Mouse (Mus musculus) midbrain, embryonic 15.5 days (tissue): ENCODE measurements around the gene 4930539E08Rik. TPM values are rescaled to one million over a fixed set of nuclear protein-coding genes. Genes with fewer than 3 reads are reported as not detected.
A peak's percentile ranks its signal among the peaks of the same experiment; 100 is the strongest.

Experiments used
- ATAC-seq: fragments of 200-750 bp; cut with Nextera tagmentation; replicated peaks from 2 replicates; pipeline ENCODE4 v1.8.0; 2017; ENCODE audit warnings: moderate TSS enrichment
- H3K27ac ChIP-seq: fragments of 300-500 bp; sonication (generic); 2 replicates; pipeline ENCODE4 v1.5.1; 2015; ENCODE audit warnings: mild to moderate bottlenecking, inconsistent platforms
- H3K27me3 ChIP-seq: fragments of 300-500 bp; sonication (generic); replicated peaks from 2 replicates; pipeline ENCODE4 v1.6.1; 2015; ENCODE audit warnings: inconsistent platforms
- H3K36me3 ChIP-seq: fragments of 300-500 bp; sonication (generic); replicated peaks from 2 replicates; pipeline ENCODE4 v1.6.1; 2015; ENCODE audit warnings: inconsistent platforms
- H3K4me1 ChIP-seq: fragments of 300-500 bp; sonication (generic); 2 replicates; pipeline ENCODE4 v1.6.1; 2015; ENCODE audit warnings: inconsistent platforms
- H3K4me2 ChIP-seq: fragments of 300-500 bp; sonication (generic); 2 replicates; pipeline ENCODE4 v1.6.1; 2015; ENCODE audit warnings: inconsistent platforms, mild to moderate bottlenecking, moderate library complexity
- H3K4me3 ChIP-seq: fragments of 300-500 bp; sonication (generic); 2 replicates; pipeline ENCODE4 v1.5.1; 2015; ENCODE audit warnings: mild to moderate bottlenecking, inconsistent platforms
- H3K9ac ChIP-seq: fragments of 300-500 bp; sonication (generic); 2 replicates; pipeline ENCODE4 v1.6.1; 2015; ENCODE audit warnings: mild to moderate bottlenecking, inconsistent platforms
- H3K9me3 ChIP-seq: fragments of 300-500 bp; sonication (generic); 2 replicates; pipeline ENCODE4 v1.6.1; 2016; ENCODE audit warnings: inconsistent platforms
- WGBS: fragments of 180-500 bp; shearing (Covaris S2); methylation state at CpG from one replicate; pipeline ENCODE4 v1.1.7; 2015; ENCODE audit warnings: mixed read lengths; 5-methylcytosine and 5-hydroxymethylcytosine counted together
- polyA plus RNA-seq: library from polyadenylated mRNA; unstranded; fragments of >200 nt; fragmentation: Nextera tagmentation; extraction: Ambion mirVana; gene quantifications from 2 replicates; pipeline ENCODE4 v1.2.1, GENCODE M21; 2015

Gene 4930539E08Rik
- polyA plus RNA-seq, 1 experiment from 2014 or later = 2.5 TPM

GRCm38 (mm10) chr17:28901559-28901958, 13.6 kb downstream of the 4930539E08Rik start:
- Histone ChIP-seq H3K4me1 (peaks cover 23% of the 10 kb centered on the region), H3K4me2 (no peak overlapping the region), H3K27me3 (no peaks in the 10 kb centered on the region), H3K36me3 (no peaks in the 10 kb centered on the region), H3K9me3 (no peaks in the 10 kb centered on the region), H3K4me3 (no peak overlapping the region), H3K9ac (no peak overlapping the region), H3K27ac (no peak overlapping the region)
- no peak for ATAC-seq
- 75% methylated on average over 4 of the region's 4 CpGs for WGBS

DNA sequence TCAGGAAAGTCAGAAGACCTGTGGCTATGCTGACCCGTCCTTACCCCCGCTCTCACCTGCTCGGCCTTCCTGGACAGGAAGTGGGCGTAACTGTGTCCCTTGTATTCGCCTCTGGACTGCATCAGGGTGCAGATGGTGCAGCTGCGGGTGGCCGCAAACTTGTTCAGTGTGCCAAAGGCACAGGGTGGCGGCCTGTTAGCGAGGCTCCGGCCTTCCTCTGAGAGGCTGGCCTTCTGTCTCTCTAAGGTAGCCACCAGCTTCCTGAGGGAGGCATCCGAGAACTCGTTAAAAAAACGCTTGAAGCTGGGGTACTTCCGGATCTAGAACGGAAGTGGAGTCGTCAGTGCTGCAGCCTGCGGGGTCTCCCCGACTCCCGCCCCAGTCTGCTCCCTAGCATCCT, 15.7 kb downstream of the 4930539E08Rik start:
- Histone ChIP-seq H3K27me3 (no peaks in the 10 kb centered on the region), H3K4me2 (no peak overlapping the region), H3K9me3 (no peaks in the 10 kb centered on the region), H3K4me1 (peaks cover 10% of the 10 kb centered on the region), H3K36me3 (no peaks in the 10 kb centered on the region), H3K4me3 (no peak overlapping the region), H3K27ac (no peak overlapping the region), H3K9ac (no peak overlapping the region)
- ATAC-seq = no peak
- WGBS = 79% methylated on average over 19 of the region's 19 CpGs

- no peak overlapping the region for H3K27ac ChIP-seq
- no peak for ATAC-seq
- no peak overlapping the region for H3K4me3 ChIP-seq
- H3K9me3 ChIP-seq = no peaks in the 10 kb centered on the region
- peaks cover 5% of the 10 kb centered on the region; the same call in 1 of the 2 replicates for H3K4me1 ChIP-seq
- H3K9ac ChIP-seq = no peak overlapping the region
- no peaks in the 10 kb centered on the region for H3K27me3 ChIP-seq
- no peaks in the 10 kb centered on the region for H3K36me3 ChIP-seq
- no peak overlapping the region for H3K4me2 ChIP-seq
- 70% methylated on average over 5 of the region's 5 CpGs for WGBS
These were observed 16.9 kb downstream of the 4930539E08Rik start for GRCm38 (mm10) chr17:28898249-28898648.

- Histone ChIP-seq H3K9me3 (no peaks in the 10 kb centered on the region), H3K4me1 (peaks cover 5% of the 10 kb centered on the region; the same call in 1 of the 2 replicates), H3K4me3 (no peak overlapping the region), H3K27ac (no peak overlapping the region), H3K36me3 (no peaks in the 10 kb centered on the region), H3K4me2 (no peak overlapping the region), H3K27me3 (no peaks in the 10 kb centered on the region), H3K9ac (no peak overlapping the region)
- WGBS = 89% methylated on average over 5 of the region's 5 CpGs
- ATAC-seq = no peak
These were observed 17.3 kb downstream of the 4930539E08Rik start for GRCm38 (mm10) chr17:28897817-28898216.

GRCm38 (mm10) chr17:28896095-28896780, 18.9 kb downstream of the 4930539E08Rik start:
- no peak for ATAC-seq
- no peaks in the 10 kb centered on the region for H3K36me3 ChIP-seq
- H3K27ac ChIP-seq = no peak overlapping the region
- WGBS = 92% methylated on average over 11 of the region's 11 CpGs
- no peaks in the 10 kb centered on the region for H3K27me3 ChIP-seq
- H3K4me3 ChIP-seq = no peak overlapping the region
- no peak overlapping the region for H3K9ac ChIP-seq
- no peaks in the 10 kb centered on the region for H3K9me3 ChIP-seq
- peaks cover 5% of the 10 kb centered on the region; the same call in 1 of the 2 replicates for H3K4me1 ChIP-seq
- no peak overlapping the region for H3K4me2 ChIP-seq

DNA sequence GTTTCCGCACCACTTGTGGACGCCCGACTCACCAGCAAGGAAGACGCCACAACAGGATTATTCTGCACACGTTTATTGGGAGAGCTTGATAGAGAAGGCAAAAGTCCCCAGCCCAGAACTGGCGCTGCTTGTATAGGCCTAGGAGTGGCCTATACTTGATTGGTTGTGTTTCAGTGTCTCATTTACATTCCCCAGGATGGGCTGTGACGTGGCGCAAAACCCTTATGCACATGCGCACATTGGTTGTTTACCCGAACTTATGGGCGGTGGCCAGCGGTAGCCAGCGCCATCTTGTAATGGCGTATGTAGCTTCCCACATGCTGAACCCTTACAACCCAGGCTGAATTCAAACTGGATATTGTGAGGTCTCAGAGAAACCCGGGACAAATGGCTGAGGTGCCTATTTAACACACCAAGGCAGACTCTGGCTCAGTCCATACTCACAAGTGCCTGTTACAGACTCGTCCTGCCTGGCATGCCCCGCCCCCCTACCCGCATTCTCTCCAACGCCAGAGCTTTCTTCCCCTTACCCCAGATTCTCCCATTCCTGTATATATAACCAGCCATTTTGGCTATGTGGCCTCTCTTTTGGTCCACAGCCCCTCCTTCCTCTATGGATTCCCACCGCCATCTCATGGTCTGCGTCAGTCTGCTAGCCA, 19.8 kb downstream of the 4930539E08Rik start:
- 96% methylated on average over 21 of the region's 21 CpGs for WGBS
- Histone ChIP-seq H3K27me3 (no peaks in the 10 kb centered on the region), H3K9ac (no peak overlapping the region), H3K4me1 (peaks cover 5% of the 10 kb centered on the region; the same call in 1 of the 2 replicates), H3K4me2 (no peak overlapping the region), H3K36me3 (no peaks in the 10 kb centered on the region), H3K27ac (no peak overlapping the region), H3K9me3 (no peaks in the 10 kb centered on the region), H3K4me3 (no peak overlapping the region)
- no peak for ATAC-seq

GRCm38 (mm10) chr17:28894050-28894767, 20.9 kb downstream of the 4930539E08Rik start:
- no peak overlapping the region for H3K4me2 ChIP-seq
- WGBS = 88% methylated on average over 11 of the region's 11 CpGs
- H3K36me3 ChIP-seq = no peaks in the 10 kb centered on the region

GRCm38 (mm10) chr17:28886266-28886665, 28.9 kb downstream of the 4930539E08Rik start:
- no peaks in the 10 kb centered on the region for H3K9me3 ChIP-seq
- no peak overlapping the region for H3K9ac ChIP-seq
- H3K27ac ChIP-seq = no peak overlapping the region
- WGBS = 80% methylated on average over 8 of the region's 8 CpGs
- no peak for ATAC-seq
- no peaks in the 10 kb centered on the region for H3K27me3 ChIP-seq
- H3K4me2 ChIP-seq = no peak overlapping the region
- no peaks in the 10 kb centered on the region for H3K36me3 ChIP-seq
- no peak overlapping the region for H3K4me3 ChIP-seq
- 0 out of 2 replicates have a peak, but pooled peaks cover 6% of the 10 kb centered on the region for H3K4me1 ChIP-seq

More at GRCm38 (mm10) chr17:28894050-28894767, 20.9 kb downstream of the 4930539E08Rik start:
- no peaks in the 10 kb centered on the region for H3K9me3 ChIP-seq
- peaks cover 5% of the 10 kb centered on the region; the same call in 1 of the 2 replicates for H3K4me1 ChIP-seq
- H3K4me3 ChIP-seq = no peak overlapping the region
- H3K27me3 ChIP-seq = no peaks in the 10 kb centered on the region
- no peak for ATAC-seq
- H3K27ac ChIP-seq = no peak overlapping the region
- no peak overlapping the region for H3K9ac ChIP-seq

- Histone ChIP-seq H3K4me3 (no peak overlapping the region), H3K4me2 (no peak overlapping the region), H3K27ac (no peak overlapping the region), H3K27me3 (no peaks in the 10 kb centered on the region), H3K9me3 (no peaks in the 10 kb centered on the region), H3K4me1 (peaks cover 7% of the 10 kb centered on the region), H3K9ac (no peak overlapping the region), H3K36me3 (no peaks in the 10 kb centered on the region)
- ATAC-seq = no peak
- whole genome bisulfite sequencing = 88% methylated on average over 8 of the region's 8 CpGs
These were observed 29.9 kb downstream of the 4930539E08Rik start for GRCm38 (mm10) chr17:28885231-28885630.

GRCm38 (mm10) chr17:28883941-28884516, 31.1 kb downstream of the 4930539E08Rik start:
- no peaks in the 10 kb centered on the region for H3K27me3 ChIP-seq
- H3K9ac ChIP-seq = no peak overlapping the region
- H3K4me3 ChIP-seq = no peak overlapping the region
- H3K36me3 ChIP-seq = no peaks in the 10 kb centered on the region
- peaks cover 12% of the 10 kb centered on the region for H3K4me1 ChIP-seq
- no peak for ATAC-seq
- no peak overlapping the region for H3K4me2 ChIP-seq
- H3K9me3 ChIP-seq = no peaks in the 10 kb centered on the region
- WGBS = 70% methylated on average over 10 of the region's 10 CpGs
- no peak overlapping the region for H3K27ac ChIP-seq

DNA sequence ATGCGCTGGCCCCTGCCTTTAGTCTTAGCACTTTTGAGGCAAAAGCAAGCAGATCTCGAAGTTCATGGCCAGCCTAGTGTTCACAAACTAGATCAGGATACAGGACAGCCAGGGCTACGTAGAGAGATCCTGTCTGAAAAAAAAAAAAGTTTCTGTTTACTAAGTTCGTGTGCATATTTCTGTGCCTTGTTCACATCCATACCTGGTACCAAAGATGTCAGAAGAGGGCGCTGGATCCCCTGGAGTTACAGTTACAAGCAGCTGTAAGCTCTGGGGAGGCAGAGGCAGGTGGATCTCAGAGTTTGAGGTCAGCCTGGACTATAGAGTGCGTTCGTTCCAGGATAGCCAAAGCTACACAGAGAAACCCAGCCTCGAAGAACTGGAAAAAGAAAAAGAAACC, 32.3 kb downstream of the 4930539E08Rik start:
- Histone ChIP-seq H3K4me2 (peak overlapping the region; percentile 37; the same call in 1 of the 2 replicates), H3K27me3 (no peaks in the 10 kb centered on the region), H3K4me1 (peaks cover 12% of the 10 kb centered on the region), H3K36me3 (no peaks in the 10 kb centered on the region), H3K27ac (no peak overlapping the region), H3K9me3 (no peaks in the 10 kb centered on the region), H3K9ac (no peak overlapping the region), H3K4me3 (0 out of 2 replicates have a peak overlapping the region, but pooled peaks have one; percentile 21)
- WGBS = 61% methylated on average over 8 of the region's 8 CpGs
- no peak for ATAC-seq

DNA sequence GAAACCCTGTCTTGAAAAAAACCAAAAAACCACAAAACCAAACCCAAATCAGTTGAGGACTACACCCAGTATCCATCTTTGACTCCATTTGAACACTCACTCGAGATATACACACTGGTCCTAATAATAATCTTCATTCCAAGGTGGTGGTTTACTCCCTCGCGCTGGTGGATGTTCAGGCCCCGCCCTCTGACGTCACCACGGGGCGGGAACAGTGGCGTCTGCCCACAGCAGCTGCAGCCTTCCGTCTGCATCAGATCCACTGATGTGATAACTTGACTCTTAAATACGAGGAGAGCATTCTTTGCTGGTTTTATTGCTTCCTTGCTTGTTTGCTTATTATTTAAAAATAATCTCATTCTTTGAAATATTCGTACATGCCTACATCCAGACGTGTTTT, 32.8 kb downstream of the 4930539E08Rik start:
- ATAC-seq = peak; percentile 67; the same call in 1 of the 2 replicates
- WGBS = 6% methylated on average over 12 of the region's 12 CpGs
- no peaks in the 10 kb centered on the region for H3K27me3 ChIP-seq
- H3K36me3 ChIP-seq = no peaks in the 10 kb centered on the region
- H3K9me3 ChIP-seq = no peaks in the 10 kb centered on the region
- H3K9ac ChIP-seq = no peak overlapping the region
- peak overlapping the region; percentile 37 for H3K4me2 ChIP-seq
- peaks cover 12% of the 10 kb centered on the region for H3K4me1 ChIP-seq
- no peak overlapping the region for H3K27ac ChIP-seq
- peak overlapping the region; percentile 21; the same call in 1 of the 2 replicates for H3K4me3 ChIP-seq
